Mouse (Mus musculus) mouse embryonic stem cell (cell line): ENCODE measurements around the gene Rassf3.

Experiments used
- in situ Hi-C, 2 experiments: fragments of 300-500 bp; cut with MboI; formaldehyde crosslinking; loops; 1 replicate in 1 of 2; 3 replicates in 1 of 2; pipeline ENCODE4 v1.14.3; 2019 to 2020; ENCODE audit warnings: low sequenced_read_pairs in 2 of 2, low pct_unique_long_range_greater_than_20kb in 1 of 2, mixed read lengths in 1 of 2; ENCODE audit not compliant: unreplicated experiment in 1 of 2

Rassf3 gene

DNA sequence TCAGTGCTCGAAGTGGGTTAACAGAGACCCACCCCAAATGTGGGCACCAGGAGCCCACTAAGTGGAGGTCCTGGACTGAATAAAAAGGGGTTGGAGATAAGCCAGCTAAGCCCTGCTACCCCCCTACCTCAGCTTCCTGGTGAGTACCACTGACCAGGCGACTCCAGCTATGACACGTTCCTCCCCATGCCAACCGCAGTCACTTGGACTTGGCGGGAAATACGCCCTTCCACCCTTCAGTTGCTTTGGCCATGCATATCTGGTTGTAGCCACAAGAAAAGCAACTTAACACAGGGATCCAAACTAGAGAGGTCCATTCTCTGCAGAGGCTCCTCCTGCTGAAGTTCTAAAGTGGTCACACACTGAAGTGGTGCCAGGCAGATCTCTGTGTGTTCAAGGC lies 53.9 kb downstream of the Rassf3 start:
- in situ Hi-C loops: loop anchor here (25.0 kb wide), 1 partner anchor 90 kb away; no protein-coding TSS in a partner anchor

DNA sequence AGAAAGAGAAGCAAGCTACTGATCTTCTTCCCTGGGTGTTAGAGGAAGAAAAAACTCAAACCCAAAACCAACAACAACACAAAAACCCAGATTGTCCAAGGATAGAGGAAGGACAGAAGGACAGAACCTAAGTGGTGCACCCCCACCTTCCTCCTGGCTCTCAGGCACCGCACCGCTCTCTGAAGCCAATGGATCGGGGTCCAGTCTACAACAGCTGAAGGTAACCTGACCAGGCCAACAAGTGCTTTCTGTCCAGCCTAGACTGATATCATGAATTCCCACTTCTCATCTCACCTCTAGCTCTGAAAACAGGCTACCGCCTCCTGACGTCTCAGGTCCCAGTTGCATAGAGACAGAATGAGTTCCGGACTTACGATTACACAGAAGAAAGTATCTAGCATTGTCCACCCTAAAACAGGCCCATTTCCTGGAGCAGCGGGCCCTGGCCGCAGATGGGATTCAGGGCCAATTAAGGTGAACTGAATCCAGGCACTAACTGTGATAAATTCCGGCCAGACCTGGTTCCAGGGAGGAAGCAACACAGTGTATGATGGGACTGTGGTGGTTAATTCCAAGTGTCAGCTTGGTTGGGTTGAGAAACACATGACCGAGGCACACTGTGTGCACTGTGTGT lies 54.4 kb downstream of the Rassf3 start:
- in situ Hi-C loops: loop anchor here (25.0 kb wide), 1 partner anchor 91 kb away; no protein-coding TSS in a partner anchor

DNA sequence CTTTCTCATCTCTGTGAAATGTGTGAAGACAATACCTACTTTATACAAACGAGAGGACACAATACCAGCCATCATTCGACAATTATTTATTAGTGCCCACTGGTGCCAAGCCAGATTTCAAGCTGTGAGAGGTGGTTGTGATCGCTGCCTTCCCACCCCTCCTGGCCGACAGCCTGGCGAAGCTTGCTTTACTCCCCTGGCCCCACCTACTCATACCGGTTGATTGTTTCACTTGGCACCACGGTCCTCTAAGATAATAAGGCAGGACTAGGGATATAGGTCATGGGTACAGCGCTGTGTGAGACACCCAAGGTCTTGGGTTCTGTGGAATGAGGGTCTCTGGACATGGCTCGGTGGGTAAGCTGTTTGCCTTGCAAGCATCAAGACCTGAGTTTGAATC lies 55.1 kb downstream of the Rassf3 start:
- in situ Hi-C loops: loop anchor here (25.0 kb wide), 1 partner anchor 91 kb away; no protein-coding TSS in a partner anchor

DNA sequence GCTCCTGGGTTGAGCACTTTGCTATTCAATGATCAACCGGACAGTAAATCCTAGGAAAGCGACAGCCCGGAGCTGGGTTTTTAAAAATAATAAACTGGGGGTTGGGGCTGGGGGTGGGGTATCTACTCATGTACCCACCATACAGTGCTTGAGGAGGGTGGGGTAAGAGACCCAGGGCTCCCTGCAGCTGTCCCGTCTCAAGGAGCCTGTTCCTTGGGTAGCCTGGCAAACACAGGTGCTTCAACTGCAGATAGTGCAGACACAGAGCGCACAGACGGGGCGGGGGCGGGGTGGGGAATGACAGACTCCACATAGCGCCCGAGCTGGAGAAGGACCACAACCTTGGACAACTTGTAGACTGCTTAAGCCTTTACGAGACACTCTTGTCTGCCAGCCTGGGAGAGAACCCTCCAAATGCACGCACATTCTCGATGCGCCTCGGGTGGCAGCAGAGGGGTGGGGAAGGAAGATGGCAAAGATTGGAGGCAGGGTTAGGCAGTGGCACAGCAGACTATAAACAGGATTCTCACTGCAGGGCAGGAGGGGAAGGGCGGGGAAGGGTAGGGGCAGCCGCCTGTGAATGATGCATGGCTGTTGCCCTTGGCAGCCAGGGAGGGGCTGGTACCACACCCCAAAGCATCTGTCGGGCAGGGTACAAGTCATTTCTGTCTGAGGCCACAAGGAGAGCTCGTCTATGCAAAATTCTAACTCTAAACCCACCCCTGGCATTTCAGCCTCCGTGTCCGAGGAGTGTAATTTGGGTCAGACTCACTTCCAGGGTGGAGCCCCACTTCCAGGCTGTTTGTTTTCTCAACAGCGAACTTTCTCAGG lies 56.3 kb downstream of the Rassf3 start:
- in situ Hi-C loops: loop anchor here (25.0 kb wide), 1 partner anchor 92 kb away; no protein-coding TSS in a partner anchor

DNA sequence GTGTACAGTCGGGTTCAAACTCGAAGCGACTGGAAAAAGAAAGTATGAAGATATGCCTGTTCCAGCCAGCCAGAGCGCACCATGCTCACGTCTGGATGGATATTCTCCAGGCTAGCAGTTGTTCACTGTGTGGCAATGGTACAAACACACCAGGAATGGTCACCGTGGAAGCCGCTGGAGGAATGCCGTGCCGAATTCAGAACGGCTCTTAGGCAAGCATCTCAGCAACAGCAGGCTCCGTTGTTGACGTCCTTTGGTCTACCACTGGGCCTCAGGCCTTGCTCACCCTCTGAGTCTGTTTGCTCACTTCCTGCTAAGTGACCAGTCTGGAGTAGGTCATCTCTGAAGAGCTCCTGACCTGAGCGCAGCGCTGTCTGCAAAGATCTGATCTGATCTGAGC lies 57.3 kb downstream of the Rassf3 start:
- in situ Hi-C loops: loop anchor here (25.0 kb wide), 1 partner anchor 93 kb away; no protein-coding TSS in a partner anchor

DNA sequence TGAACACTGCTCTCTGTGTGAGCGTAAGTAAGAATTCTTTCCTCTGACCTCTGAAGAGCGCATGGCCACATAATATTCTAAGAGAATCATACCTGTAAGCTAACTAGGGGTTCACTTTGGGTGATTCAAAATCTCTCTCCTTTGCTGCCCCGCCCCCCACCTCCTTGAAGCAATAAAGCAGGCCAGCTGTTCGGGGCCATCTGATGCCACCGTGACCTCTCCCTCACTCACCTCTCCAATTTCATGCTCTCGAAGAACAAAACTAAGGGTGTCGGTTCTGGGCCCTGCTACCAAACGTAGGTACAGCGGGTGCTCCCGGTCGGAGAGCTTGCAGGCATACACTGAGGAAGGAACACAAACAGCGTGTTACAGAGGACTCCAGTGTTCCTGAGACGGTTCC lies 62.0 kb downstream of the Rassf3 start:
- in situ Hi-C loops: loop anchor here (25.0 kb wide), 1 partner anchor 98 kb away; no protein-coding TSS in a partner anchor

DNA sequence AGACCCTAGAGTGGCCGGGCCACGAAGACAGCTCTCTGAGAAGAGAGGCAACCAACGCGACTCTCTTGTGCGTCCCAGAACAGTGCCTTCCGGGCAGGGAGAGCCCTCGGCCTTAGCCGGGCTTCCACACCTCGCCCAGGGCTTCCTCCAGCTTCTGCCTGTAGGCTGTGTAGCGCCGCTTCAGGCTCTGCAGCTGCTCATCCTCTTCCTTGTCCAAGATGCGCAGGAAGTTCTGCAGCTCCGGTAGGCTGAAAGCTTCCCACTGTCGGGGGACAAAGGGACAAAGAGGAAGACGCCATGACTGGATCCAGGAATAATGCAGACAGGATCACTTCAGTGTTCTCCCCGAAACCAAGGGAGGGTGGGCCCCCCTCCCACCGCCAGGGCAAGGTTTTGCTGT lies 63.3 kb downstream of the Rassf3 start:
- in situ Hi-C loops: loop anchor here (25.0 kb wide), 1 partner anchor 99 kb away; no protein-coding TSS in a partner anchor

DNA sequence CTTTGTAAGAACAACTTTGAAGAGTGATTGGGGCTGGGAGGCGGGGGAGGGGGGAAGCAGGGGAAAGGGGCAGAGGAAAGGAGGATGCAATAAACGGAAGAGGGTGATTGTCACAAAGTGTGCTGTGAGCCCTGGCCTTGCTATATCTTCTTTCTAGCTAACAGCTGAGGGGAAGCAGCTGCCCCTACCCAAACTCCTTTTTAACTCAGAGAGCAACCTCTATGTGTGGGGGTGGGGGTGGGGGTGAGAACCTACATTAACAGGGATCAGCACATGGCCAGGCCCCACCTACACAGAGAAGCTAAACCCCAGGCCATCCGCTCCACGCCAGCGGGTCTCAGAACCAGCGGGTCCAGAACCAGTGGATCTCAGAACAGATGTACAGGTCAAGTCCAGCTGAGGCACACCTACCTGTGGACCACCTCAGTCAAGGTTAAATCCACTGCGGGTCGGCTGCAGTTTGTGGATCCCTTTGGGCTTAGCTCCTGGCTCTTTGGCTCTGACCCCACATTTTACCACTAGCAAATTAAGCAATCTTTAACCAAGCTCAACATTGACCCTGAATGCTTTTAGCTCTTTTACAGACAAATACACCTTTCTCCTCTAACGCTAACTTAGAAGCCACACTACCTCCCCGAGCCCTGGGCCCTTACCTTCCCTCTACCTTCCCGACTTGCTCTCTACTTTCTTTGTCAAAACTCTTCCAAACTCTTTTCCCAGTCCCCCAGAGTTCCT lies 64.3 kb downstream of the Rassf3 start:
- in situ Hi-C loops: loop anchor here (25.0 kb wide), 1 partner anchor 100 kb away; no protein-coding TSS in a partner anchor

DNA sequence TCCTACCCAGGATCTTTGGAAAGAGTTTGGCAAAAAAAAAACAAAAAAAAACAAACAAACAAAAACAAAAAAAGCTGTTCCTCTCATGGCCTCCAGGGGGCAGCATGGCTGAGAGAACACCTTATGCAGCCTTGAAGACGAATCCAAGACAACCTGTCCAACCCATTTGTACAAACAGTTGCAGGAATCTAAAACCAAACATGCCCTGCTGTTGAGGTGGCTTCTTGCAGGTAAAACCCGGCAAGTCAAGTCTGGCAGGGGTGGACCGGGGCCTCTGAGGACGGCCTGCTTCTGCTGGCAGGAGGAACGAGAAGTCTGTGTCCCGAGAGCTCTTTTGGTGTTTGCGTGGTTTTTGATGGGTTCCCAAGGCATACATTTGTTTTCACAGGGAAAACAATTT lies 66.4 kb downstream of the Rassf3 start:
- in situ Hi-C loops: loop anchor here (25.0 kb wide), 1 partner anchor 103 kb away; no protein-coding TSS in a partner anchor

DNA sequence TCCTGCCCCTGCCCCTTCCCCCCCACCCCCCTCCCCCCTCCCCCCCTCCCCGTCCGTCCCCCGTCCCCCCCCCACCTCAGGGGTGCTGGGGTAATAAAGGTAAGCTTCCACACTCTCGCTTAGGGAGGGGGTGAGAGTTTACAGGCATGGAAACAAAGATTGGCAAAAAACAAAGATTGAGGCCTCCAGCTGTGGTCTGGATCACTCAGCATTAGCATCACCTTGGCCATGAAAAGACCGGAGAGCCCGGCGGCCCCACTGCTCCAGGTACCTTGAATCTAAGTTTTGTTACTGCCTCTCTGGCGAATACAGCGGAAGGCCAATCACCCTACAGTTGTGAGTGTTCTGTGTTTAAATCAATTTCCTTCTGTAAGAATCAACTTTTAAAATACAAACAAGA lies 72.2 kb downstream of the Rassf3 start:
- in situ Hi-C loops: loop anchor here (25.0 kb wide), 1 partner anchor 108 kb away; no protein-coding TSS in a partner anchor

DNA sequence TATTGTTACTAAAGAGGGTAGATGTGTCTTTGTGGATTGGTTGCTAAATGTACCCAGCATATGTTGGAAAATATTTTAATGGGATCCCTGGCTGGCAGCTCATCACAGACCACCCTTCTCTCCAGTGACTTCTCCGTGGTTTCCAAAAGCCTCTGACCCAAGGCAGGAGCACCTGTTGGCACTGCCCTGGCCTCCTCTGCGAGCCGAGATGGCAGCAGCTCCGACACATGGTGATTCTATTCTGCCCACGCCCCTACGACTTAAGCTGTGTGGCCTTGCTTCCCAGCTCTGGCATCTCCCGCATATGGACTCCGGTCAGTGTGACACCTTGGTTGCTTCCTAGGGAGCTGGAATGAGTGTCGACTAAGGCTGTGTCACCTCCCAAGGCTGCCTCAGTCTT lies 73.0 kb downstream of the Rassf3 start:
- in situ Hi-C loops: loop anchor here (25.0 kb wide), 1 partner anchor 109 kb away; no protein-coding TSS in a partner anchor

DNA sequence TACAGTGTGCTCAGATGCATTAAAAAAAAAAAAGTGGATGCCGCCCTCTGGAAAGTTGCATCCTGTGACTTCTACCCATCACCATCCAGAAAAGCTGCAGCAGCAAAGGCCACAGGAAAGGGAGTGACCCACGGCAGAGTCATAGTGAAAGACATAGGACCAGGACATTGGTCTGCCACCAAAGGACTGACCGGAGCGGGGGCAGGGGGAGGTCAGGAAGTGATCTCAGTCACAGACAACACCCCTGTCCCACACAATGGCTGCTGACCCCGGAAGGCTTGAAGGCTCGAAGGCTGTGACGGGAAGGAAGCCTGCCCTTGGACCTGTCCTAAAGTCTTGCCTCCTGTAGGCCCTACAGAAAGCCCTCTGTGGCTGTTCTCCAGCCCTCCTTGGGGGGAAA lies 75.1 kb downstream of the Rassf3 start:
- in situ Hi-C loops: loop anchor here (25.0 kb wide), 1 partner anchor 111 kb away; no protein-coding TSS in a partner anchor

DNA sequence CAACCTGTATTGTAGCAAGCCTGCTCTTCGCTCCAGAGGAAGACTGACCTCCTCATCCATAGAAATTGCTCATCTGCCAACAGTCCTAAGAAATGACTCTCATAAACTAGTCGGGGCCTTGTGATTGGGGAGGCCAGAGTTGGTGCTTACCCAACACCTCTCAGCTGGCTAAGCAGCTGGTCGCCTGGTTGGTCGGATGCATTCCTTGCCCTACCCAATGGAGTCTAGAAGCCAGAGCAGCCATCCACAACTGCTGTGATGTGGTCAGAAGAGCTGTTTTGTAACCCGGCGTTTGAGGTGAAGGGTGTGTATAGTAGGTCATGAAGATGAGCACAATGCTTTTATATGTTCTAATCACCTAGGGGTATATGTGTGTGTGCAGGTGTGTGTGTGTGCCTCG lies 77.5 kb downstream of the Rassf3 start:
- in situ Hi-C loops: no loop called here

DNA sequence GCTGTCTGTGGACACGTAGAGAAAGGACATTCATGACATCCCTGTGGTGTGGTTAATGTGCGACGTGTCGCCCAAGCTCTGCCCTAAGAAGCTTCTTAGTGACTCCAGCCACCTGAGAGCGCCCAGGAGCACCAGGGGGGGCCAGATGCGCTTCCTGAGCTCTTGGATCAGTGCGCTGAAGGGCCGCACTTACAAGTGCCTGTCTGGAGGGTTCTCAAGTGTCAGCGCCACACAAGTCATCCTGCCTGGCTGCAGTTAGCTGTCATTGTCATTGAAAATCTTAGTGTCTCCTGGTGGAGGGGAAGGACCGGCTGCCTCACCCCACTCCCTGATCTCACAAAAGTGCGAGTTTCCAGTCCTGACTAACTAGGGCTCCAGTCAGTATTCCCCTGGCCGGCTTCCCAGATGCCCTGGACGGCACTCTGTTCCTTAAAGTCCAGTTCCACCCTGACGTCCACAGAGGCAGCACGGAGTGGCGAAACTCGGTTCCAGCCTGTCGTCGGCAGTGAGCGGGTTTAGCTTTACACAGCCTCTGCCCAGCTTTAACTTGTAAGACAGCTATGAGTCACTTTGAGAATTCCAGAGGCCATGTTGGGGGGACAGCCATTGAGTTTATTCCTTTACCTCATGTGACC lies 80.5 kb downstream of the Rassf3 start:
- in situ Hi-C loops: no loop called here

DNA sequence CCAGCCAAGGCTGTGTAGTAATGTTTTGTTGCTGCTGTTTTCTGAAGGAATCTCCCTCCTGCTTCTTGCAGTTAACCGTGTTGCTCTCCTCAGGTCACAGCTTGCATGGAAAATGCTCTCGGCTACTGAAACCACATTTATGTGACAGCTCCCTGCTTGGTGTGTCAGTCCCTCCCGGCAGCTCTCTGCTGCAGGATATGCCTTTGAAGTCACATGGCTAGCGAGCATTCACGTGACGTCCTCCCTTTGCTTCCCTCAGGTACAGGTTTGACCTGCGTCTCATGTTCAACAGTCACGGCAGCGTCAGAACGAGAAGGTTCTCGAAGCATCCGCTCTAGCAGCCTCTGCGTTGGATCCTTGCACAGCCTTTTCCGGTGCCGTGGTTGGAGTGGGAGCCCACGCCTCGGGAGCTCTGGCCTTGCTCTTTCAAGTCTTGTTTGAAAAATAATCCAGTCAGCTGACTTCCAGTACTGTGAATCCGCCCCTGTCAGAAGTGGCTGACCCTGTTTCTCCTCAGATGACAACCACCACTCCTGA lies 81.3 kb downstream of the Rassf3 start:
- in situ Hi-C loops: no loop called here

DNA sequence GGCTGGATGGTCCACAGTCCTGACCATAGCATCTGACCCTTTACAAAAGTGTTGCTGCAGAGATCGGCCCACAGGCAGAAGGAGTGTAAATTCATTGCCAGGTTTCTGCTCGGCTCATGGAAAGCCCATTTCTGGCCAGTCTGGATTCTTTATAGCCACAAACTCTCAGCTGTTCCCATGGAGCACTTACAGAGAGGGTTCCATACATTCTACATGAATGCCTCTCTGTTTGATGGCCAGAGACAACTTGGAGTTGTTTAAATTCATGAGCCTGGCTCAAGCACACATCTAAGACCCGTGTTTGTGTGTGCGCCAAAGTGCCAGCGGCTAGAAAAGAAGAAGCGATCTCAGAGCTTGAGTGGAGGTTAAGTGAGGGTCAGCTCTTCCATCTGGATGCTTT lies 81.9 kb downstream of the Rassf3 start:
- in situ Hi-C loops: no loop called here

DNA sequence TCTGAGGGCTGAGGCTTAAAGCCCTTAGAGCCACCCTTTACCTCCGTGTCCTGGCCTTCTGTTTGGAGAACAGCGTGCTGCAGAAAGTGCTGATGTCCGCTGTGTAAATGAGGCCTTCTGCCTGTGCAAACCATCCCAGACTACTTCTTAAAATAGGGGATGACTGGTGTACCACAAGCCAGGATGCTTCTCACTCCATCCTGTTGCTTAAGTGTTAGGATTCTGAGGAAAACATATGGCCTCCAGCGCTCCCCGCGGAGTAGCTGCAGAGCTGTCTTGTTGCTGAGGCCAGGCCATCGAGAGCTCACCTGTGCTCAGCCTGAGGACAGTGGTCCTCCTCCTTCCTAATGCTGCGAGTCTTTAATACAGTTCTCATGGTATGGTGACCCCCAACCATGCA lies 84.2 kb downstream of the Rassf3 start:
- in situ Hi-C loops: no loop called here

DNA sequence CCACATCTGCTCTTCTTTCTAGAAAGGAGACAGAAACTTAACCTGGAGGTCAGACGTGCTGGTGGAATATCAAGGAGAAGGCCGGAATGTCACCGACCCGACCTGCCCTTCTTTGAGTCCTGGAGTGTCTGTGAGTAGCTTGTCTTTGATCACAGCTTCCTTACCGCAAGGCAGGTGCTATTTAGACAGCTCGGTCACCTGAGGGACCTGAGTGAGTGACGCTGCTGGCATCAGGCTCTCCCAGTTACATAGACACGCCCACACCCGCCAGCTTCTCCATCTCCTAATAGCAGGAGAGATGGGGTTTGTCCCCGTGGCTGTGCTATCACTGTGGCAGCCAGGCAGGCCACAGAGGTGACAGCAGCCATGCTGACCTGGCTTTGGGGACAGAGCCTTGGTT lies 85.5 kb downstream of the Rassf3 start:
- in situ Hi-C loops: no loop called here
